Mouse (Mus musculus) olfactory bulb, adult 2 months (tissue): ENCODE results near the gene Tnpo1. TPM values are rescaled to one million over a fixed set of nuclear protein-coding genes. Genes with fewer than 3 reads are reported as not detected.

Source experiments
- H3K27ac ChIP-seq: fragments of 200-500 bp; 2 replicates; pipeline ENCODE4 v1.5.1; 2012; ENCODE audit warnings: low read depth, low read length; ENCODE audit not compliant: insufficient read depth
- H3K4me1 ChIP-seq: fragments of 200-500 bp; 2 replicates; pipeline ENCODE4 v1.6.1; 2012; ENCODE audit warnings: low read length; ENCODE audit not compliant: control insufficient read depth, insufficient read depth
- H3K4me3 ChIP-seq: fragments of 200-500 bp; 2 replicates; pipeline ENCODE4 v1.5.1; 2012; ENCODE audit warnings: mild to moderate bottlenecking, low read depth, low read length, moderate library complexity; ENCODE audit not compliant: insufficient read depth
- CTCF ChIP-seq: fragments of 200-500 bp; IDR thresholded peaks from 2 replicates; pipeline ENCODE4 v1.5.1; 2012; ENCODE audit warnings: low read depth, mild to moderate bottlenecking, low read length, moderate library complexity; ENCODE audit not compliant: insufficient read depth
- POLR2A ChIP-seq: fragments of 200-500 bp; IDR thresholded peaks from 2 replicates; pipeline ENCODE4 v1.6.1; 2012; ENCODE audit warnings: mild to moderate bottlenecking, low read depth, low read length, moderate library complexity; ENCODE audit not compliant: insufficient read depth
- WGBS: fragments of 180-500 bp; shearing (Covaris S2); methylation state at CpG from one replicate; pipeline ENCODE4 v1.1.7; 2018; 5-methylcytosine and 5-hydroxymethylcytosine counted together
- polyA plus RNA-seq: library from polyadenylated mRNA; stranded (reverse); fragments of >200 nt; gene quantifications from 2 replicates; pipeline ENCODE4 v1.2.4, GENCODE M21; 2012; ENCODE audit warnings: low replicate concordance; ENCODE audit not compliant: missing spikeins, insufficient read depth, insufficient read length

Gene Tnpo1
- polyA plus RNA-seq, 1 experiment = not detected

- H3K4me1 ChIP-seq = peaks cover 6% of the 10 kb centered on the region
- H3K4me3 ChIP-seq = no peak overlapping the region
- TF ChIP-seq POLR2A (no peak), CTCF (no peak)
- WGBS = 70% methylated on average over 1 of the region's 1 CpGs
- no peak overlapping the region for H3K27ac ChIP-seq
Observed at GRCm38 (mm10) chr13:98881991-98882390, 44.2 kb downstream of the Tnpo1 start.

- TF ChIP-seq POLR2A (no peak), CTCF (no peak)
- H3K4me3 ChIP-seq = no peak overlapping the region
- no peak overlapping the region for H3K27ac ChIP-seq
- 40% methylated on average over 2 of the region's 2 CpGs for WGBS
- peaks cover 6% of the 10 kb centered on the region for H3K4me1 ChIP-seq
Observed at GRCm38 (mm10) chr13:98880336-98880735, 45.8 kb downstream of the Tnpo1 start.

- WGBS = 78% methylated on average over 6 of the region's 6 CpGs
- TF ChIP-seq POLR2A (no peak), CTCF (no peak)
- no peak overlapping the region for H3K4me3 ChIP-seq
- no peak overlapping the region for H3K27ac ChIP-seq
- peaks cover 6% of the 10 kb centered on the region for H3K4me1 ChIP-seq
Observed at GRCm38 (mm10) chr13:98879422-98879821, 46.8 kb downstream of the Tnpo1 start.

GRCm38 (mm10) chr13:98877165-98877564, 49.0 kb downstream of the Tnpo1 start:
- no peak for TF ChIP-seq POLR2A
- TF ChIP-seq CTCF = no peak
- peaks cover 9% of the 10 kb centered on the region for H3K4me1 ChIP-seq
- WGBS = 87% methylated on average over 2 of the region's 2 CpGs
- H3K27ac ChIP-seq = no peak overlapping the region
- no peak overlapping the region for H3K4me3 ChIP-seq

GRCm38 (mm10) chr13:98874727-98875126, 51.5 kb downstream of the Tnpo1 start:
- H3K27ac ChIP-seq = no peak overlapping the region
- TF ChIP-seq CTCF (no peak), POLR2A (no peak)
- H3K4me3 ChIP-seq = no peak overlapping the region
- WGBS = 59% methylated on average over 3 of the region's 3 CpGs
- H3K4me1 ChIP-seq = peaks cover 3% of the 10 kb centered on the region; the same call in 1 of the 2 replicates

GRCm38 (mm10) chr13:98872273-98872847, 53.8 kb downstream of the Tnpo1 start:
- H3K4me3 ChIP-seq = no peak overlapping the region
- TF ChIP-seq CTCF = no peak
- no peak for TF ChIP-seq POLR2A
- peak overlapping the region; percentile 50; the same call in 1 of the 2 replicates for H3K27ac ChIP-seq
- H3K4me1 ChIP-seq = peaks cover 3% of the 10 kb centered on the region
- WGBS = 34% methylated on average over 7 of the region's 7 CpGs

GRCm38 (mm10) chr13:98871263-98871662, 54.9 kb downstream of the Tnpo1 start:
- peaks cover 3% of the 10 kb centered on the region for H3K4me1 ChIP-seq
- 47% methylated on average over 1 of the region's 1 CpGs for WGBS

GRCm38 (mm10) chr13:98868236-98868923, 57.8 kb downstream of the Tnpo1 start:
- WGBS = 89% methylated on average over 9 of the region's 9 CpGs
- H3K27ac ChIP-seq = no peak overlapping the region
- H3K4me3 ChIP-seq = no peak overlapping the region
- H3K4me1 ChIP-seq = peaks cover 5% of the 10 kb centered on the region
- TF ChIP-seq POLR2A (no peak), CTCF (no peak)

More at GRCm38 (mm10) chr13:98871263-98871662, 54.9 kb downstream of the Tnpo1 start:
- no peak overlapping the region for H3K27ac ChIP-seq
- H3K4me3 ChIP-seq = no peak overlapping the region
- no peak for TF ChIP-seq CTCF
- TF ChIP-seq POLR2A = no peak

GRCm38 (mm10) chr13:98867810-98868209, 58.4 kb downstream of the Tnpo1 start:
- TF ChIP-seq CTCF = no peak
- no peak for TF ChIP-seq POLR2A
- 10% methylated on average over 2 of the region's 2 CpGs for WGBS
- no peak overlapping the region for H3K27ac ChIP-seq

More at GRCm38 (mm10) chr13:98867810-98868209, 58.4 kb downstream of the Tnpo1 start:
- Histone ChIP-seq H3K4me3 (no peak overlapping the region), H3K4me1 (peaks cover 5% of the 10 kb centered on the region)
